Comparison of ENCODE assay signal across 13 mouse cellular contexts in the genomic region with DNA sequence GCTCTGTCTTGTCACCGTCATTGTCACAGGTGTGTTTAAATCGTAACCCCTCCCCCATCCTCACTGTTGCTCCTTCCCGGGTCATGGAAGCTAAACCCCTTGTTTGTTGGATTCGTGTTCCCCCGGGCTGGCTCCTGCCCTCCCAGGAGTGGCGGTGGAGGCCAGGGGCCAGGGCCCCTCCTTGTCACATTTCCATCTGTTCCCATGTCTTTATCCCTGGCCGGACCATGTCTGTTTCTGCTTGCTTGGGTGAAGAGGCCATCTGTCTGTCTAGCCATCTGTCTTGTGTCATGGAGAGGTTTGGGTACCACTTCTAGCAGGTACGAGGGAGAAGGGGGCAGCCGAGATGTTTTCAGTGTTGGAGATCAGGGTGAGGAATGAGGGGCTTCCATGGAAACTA. TPM values are rescaled to one million over a fixed set of nuclear protein-coding genes. Genes with fewer than 3 reads are reported as not detected.
DNase-seq lines count a peak whose midpoint lies in the region; ATAC-seq lines count a peak whose summit lies in the region.
"Had no signal": no experiment of that assay in that cellular context is flagged by ENCODE, and none has a peak within 500 bp of the region (broad histone marks: within the 10 kb centered on the region; RNA-seq: fewer than 3 reads in every experiment).

No protein-coding gene starts in this region.

- no peak for DNase-seq in forebrain, embryonic 10.5 days (ENCODE audit: extremely low spot score, low spot score)
- no peak for DNase-seq in hindbrain, embryonic 10.5 days (ENCODE audit: low spot score)
- no peak for DNase-seq in midbrain, embryonic 10.5 days (ENCODE audit: low spot score)
- DNase-seq in brain, adult 2 months (ENCODE audit: low read depth, low spot score) = peak; percentile 56
- DNase-seq in right cerebral cortex, postnatal 36 days (ENCODE audit: low spot score in 2 of 2) = no peak
- DNase-seq: lung, embryonic 14.5 days had no signal

- H3K36me3 ChIP-seq in forebrain, embryonic 10.5 days (replicated peaks) = no peaks in the 10 kb centered on the region
- H3K36me3 ChIP-seq in forebrain, embryonic 16.5 days (ENCODE audit: control insufficient read depth, insufficient read depth) = no peaks in the 10 kb centered on the region
- no peaks in the 10 kb centered on the region for H3K36me3 ChIP-seq in hindbrain, embryonic 10.5 days
- no peaks in the 10 kb centered on the region for H3K36me3 ChIP-seq in hindbrain, embryonic 12.5 days
- no peaks in the 10 kb centered on the region for H3K36me3 ChIP-seq in midbrain, embryonic 10.5 days
- H3K36me3 ChIP-seq in midbrain, embryonic 15.5 days (replicated peaks) = no peaks in the 10 kb centered on the region
- H3K36me3 ChIP-seq: embryonic facial prominence, embryonic 12.5 days; heart, embryonic 15.5 days had no signal

- H3K9me3 ChIP-seq in forebrain, embryonic 10.5 days = no peaks in the 10 kb centered on the region
- no peaks in the 10 kb centered on the region for H3K9me3 ChIP-seq in forebrain, embryonic 16.5 days (ENCODE audit: control insufficient read depth, low read length)
- no peaks in the 10 kb centered on the region for H3K9me3 ChIP-seq in hindbrain, embryonic 10.5 days
- H3K9me3 ChIP-seq in hindbrain, embryonic 12.5 days (replicated peaks) = no peaks in the 10 kb centered on the region
- no peaks in the 10 kb centered on the region for H3K9me3 ChIP-seq in midbrain, embryonic 10.5 days (replicated peaks)
- H3K9me3 ChIP-seq in midbrain, embryonic 15.5 days = no peaks in the 10 kb centered on the region
- H3K9me3 ChIP-seq: embryonic facial prominence, embryonic 12.5 days; heart, embryonic 15.5 days had no signal

- peaks cover 70% of the 10 kb centered on the region for H3K27me3 ChIP-seq in forebrain, embryonic 10.5 days (ENCODE audit: poor library complexity, severe bottlenecking)
- H3K27me3 ChIP-seq in forebrain, embryonic 16.5 days (replicated peaks; ENCODE audit: control insufficient read depth, insufficient read depth, low read length) = no peaks in the 10 kb centered on the region
- H3K27me3 ChIP-seq in hindbrain, embryonic 10.5 days (ENCODE audit: insufficient read depth, poor library complexity, severe bottlenecking) = peaks cover 74% of the 10 kb centered on the region
- H3K27me3 ChIP-seq in hindbrain, embryonic 12.5 days = peaks cover 35% of the 10 kb centered on the region
- peaks cover 55% of the 10 kb centered on the region for H3K27me3 ChIP-seq in midbrain, embryonic 10.5 days (ENCODE audit: low read depth, poor library complexity, severe bottlenecking)
- H3K27me3 ChIP-seq in midbrain, embryonic 15.5 days (replicated peaks) = no peaks in the 10 kb centered on the region; the same call in 1 of the 2 replicates
- H3K27me3 ChIP-seq: Patski had no signal

- no peak for ATAC-seq in forebrain, embryonic 16.5 days
- ATAC-seq in hindbrain, embryonic 12.5 days (ENCODE audit: low FRiP score) = no peak
- no peak for ATAC-seq in midbrain, embryonic 15.5 days (replicated peaks)

- H3K4me3 ChIP-seq in forebrain, embryonic 10.5 days = no peak overlapping the region
- H3K4me3 ChIP-seq in forebrain, embryonic 16.5 days (replicated peaks; ENCODE audit: low read length) = no peak overlapping the region
- no peak overlapping the region for H3K4me3 ChIP-seq in hindbrain, embryonic 10.5 days
- no peak overlapping the region for H3K4me3 ChIP-seq in hindbrain, embryonic 12.5 days
- H3K4me3 ChIP-seq in midbrain, embryonic 10.5 days = no peak overlapping the region
- H3K4me3 ChIP-seq in midbrain, embryonic 15.5 days = no peak overlapping the region
- H3K4me3 ChIP-seq: embryonic facial prominence, embryonic 12.5 days; heart, embryonic 15.5 days had no signal

- no peak overlapping the region for H3K9ac ChIP-seq in forebrain, embryonic 16.5 days (replicated peaks; ENCODE audit: low read depth, low read length)
- H3K9ac ChIP-seq in hindbrain, embryonic 12.5 days = no peak overlapping the region
- no peak overlapping the region for H3K9ac ChIP-seq in midbrain, embryonic 15.5 days
- H3K9ac ChIP-seq: embryonic facial prominence, embryonic 12.5 days; heart, embryonic 15.5 days; liver, embryonic 14.5 days; lung, embryonic 14.5 days had no signal

- WGBS in forebrain, embryonic 10.5 days = 69% methylated on average over 9 of the region's 9 CpGs
- WGBS in forebrain, embryonic 16.5 days = 37% methylated on average over 9 of the region's 9 CpGs
- 63% methylated on average over 9 of the region's 9 CpGs for WGBS in hindbrain, embryonic 10.5 days
- 56% methylated on average over 9 of the region's 9 CpGs for WGBS in hindbrain, embryonic 12.5 days
- whole genome bisulfite sequencing in midbrain, embryonic 10.5 days = 72% methylated on average over 9 of the region's 9 CpGs
- WGBS in midbrain, embryonic 15.5 days = 54% methylated on average over 9 of the region's 9 CpGs

- no peak overlapping the region for H3K4me2 ChIP-seq in forebrain, embryonic 16.5 days (ENCODE audit: low read length)
- H3K4me2 ChIP-seq in hindbrain, embryonic 12.5 days (replicated peaks) = no peak overlapping the region
- H3K4me2 ChIP-seq in midbrain, embryonic 15.5 days = no peak overlapping the region
- H3K4me2 ChIP-seq: embryonic facial prominence, embryonic 12.5 days; lung, embryonic 14.5 days had no signal

- H3K4me1 ChIP-seq in forebrain, embryonic 10.5 days = peaks cover 52% of the 10 kb centered on the region
- peaks cover 38% of the 10 kb centered on the region for H3K4me1 ChIP-seq in forebrain, embryonic 16.5 days (replicated peaks; ENCODE audit: control insufficient read depth, insufficient read depth, low read length)
- H3K4me1 ChIP-seq in hindbrain, embryonic 10.5 days (replicated peaks) = peaks cover 80% of the 10 kb centered on the region
- peaks cover 32% of the 10 kb centered on the region for H3K4me1 ChIP-seq in hindbrain, embryonic 12.5 days
- peaks cover 57% of the 10 kb centered on the region for H3K4me1 ChIP-seq in midbrain, embryonic 10.5 days
- H3K4me1 ChIP-seq in midbrain, embryonic 15.5 days = peaks cover 25% of the 10 kb centered on the region

- H3K27ac ChIP-seq in forebrain, embryonic 10.5 days = 0 out of 2 replicates have a peak overlapping the region, but pooled peaks have one; percentile 25
- no peak overlapping the region; the same call in 1 of the 2 replicates for H3K27ac ChIP-seq in forebrain, embryonic 16.5 days (ENCODE audit: low read length)
- H3K27ac ChIP-seq in hindbrain, embryonic 10.5 days = peak overlapping the region; percentile 54
- no peak overlapping the region for H3K27ac ChIP-seq in hindbrain, embryonic 12.5 days
- peak overlapping the region; percentile 50; the same call in 1 of the 2 replicates for H3K27ac ChIP-seq in midbrain, embryonic 10.5 days (replicated peaks)
- H3K27ac ChIP-seq in midbrain, embryonic 15.5 days = no peak overlapping the region
- H3K27ac ChIP-seq: embryonic facial prominence, embryonic 12.5 days; liver, embryonic 14.5 days had no signal

RNA-seq across cellular contexts. Expression of a gene that starts 20.1 kb away (rescaled TPM):
- polyA plus RNA-seq in forebrain, embryonic 10.5 days (2016; fragmentation: Nextera tagmentation; extraction: Ambion mirVana) = 69.8 and 70.4 TPM in 2 replicates
- 63.0 and 63.1 TPM in 2 replicates for polyA plus RNA-seq in forebrain, embryonic 16.5 days (2015; fragmentation: Nextera tagmentation; extraction: Ambion mirVana)
- polyA plus RNA-seq in hindbrain, embryonic 10.5 days (2016; fragmentation: Nextera tagmentation; extraction: Ambion mirVana) = 76.3 and 83.5 TPM in 2 replicates
- 59.7 and 61.0 TPM in 2 replicates for polyA plus RNA-seq in hindbrain, embryonic 12.5 days (2016; fragmentation: Nextera tagmentation; extraction: Ambion mirVana)
- polyA plus RNA-seq in midbrain, embryonic 10.5 days (2016; fragmentation: Nextera tagmentation; extraction: Ambion mirVana) = 74.0 and 76.9 TPM in 2 replicates
- 68.1 and 75.5 TPM in 2 replicates for polyA plus RNA-seq in midbrain, embryonic 15.5 days (2015; fragmentation: Nextera tagmentation; extraction: Ambion mirVana)

RNA-seq across cellular contexts. Expression of a gene that starts 34.6 kb away (rescaled TPM):
- polyA plus RNA-seq in forebrain, embryonic 10.5 days (2016; fragmentation: Nextera tagmentation; extraction: Ambion mirVana) = 2.3 and 2.4 TPM in 2 replicates
- 7.4 and 8.7 TPM in 2 replicates for polyA plus RNA-seq in forebrain, embryonic 16.5 days (2015; fragmentation: Nextera tagmentation; extraction: Ambion mirVana)
- polyA plus RNA-seq in hindbrain, embryonic 10.5 days (2016; fragmentation: Nextera tagmentation; extraction: Ambion mirVana) = 7.2 and 8.7 TPM in 2 replicates
- 29.8 and 32.5 TPM in 2 replicates for polyA plus RNA-seq in hindbrain, embryonic 12.5 days (2016; fragmentation: Nextera tagmentation; extraction: Ambion mirVana)
- 3.8 and 5.8 TPM in 2 replicates for polyA plus RNA-seq in midbrain, embryonic 10.5 days (2016; fragmentation: Nextera tagmentation; extraction: Ambion mirVana)
- polyA plus RNA-seq in midbrain, embryonic 15.5 days (2015; fragmentation: Nextera tagmentation; extraction: Ambion mirVana) = 7.8 and 12.9 TPM in 2 replicates

RNA-seq across cellular contexts. Expression of a gene that starts 56.9 kb away (rescaled TPM):
- polyA plus RNA-seq in forebrain, embryonic 10.5 days (2016; fragmentation: Nextera tagmentation; extraction: Ambion mirVana) = 0.32 and 0.36 TPM in 2 replicates
- polyA plus RNA-seq in forebrain, embryonic 16.5 days (2015; fragmentation: Nextera tagmentation; extraction: Ambion mirVana) = 0.30 and 0.81 TPM in 2 replicates
- polyA plus RNA-seq in hindbrain, embryonic 10.5 days (2016; fragmentation: Nextera tagmentation; extraction: Ambion mirVana) = 0.81 and 0.85 TPM in 2 replicates
- 1.0 and 1.3 TPM in 2 replicates for polyA plus RNA-seq in hindbrain, embryonic 12.5 days (2016; fragmentation: Nextera tagmentation; extraction: Ambion mirVana)
- polyA plus RNA-seq in midbrain, embryonic 10.5 days (2016; fragmentation: Nextera tagmentation; extraction: Ambion mirVana) = 0.23 and 0.31 TPM in 2 replicates
- 3.3 and 3.6 TPM in 2 replicates for polyA plus RNA-seq in midbrain, embryonic 15.5 days (2015; fragmentation: Nextera tagmentation; extraction: Ambion mirVana)
- polyA plus RNA-seq: heart, embryonic 15.5 days; liver, embryonic 14.5 days had no signal

Comparison
In these comparisons a context has a peak if more than half of its experiments do, and no peak if none do; other contexts are left out.
1. H3K27ac ChIP-seq: peak in forebrain, embryonic 10.5 days (single experiment), hindbrain, embryonic 10.5 days (single experiment) and midbrain, embryonic 10.5 days (single experiment); none in forebrain, embryonic 16.5 days (single experiment), hindbrain, embryonic 12.5 days (single experiment) and midbrain, embryonic 15.5 days (single experiment).